Mouse (Mus musculus) stomach, postnatal 0 days (tissue): ENCODE measurements at regions not wholly inside any gene's neighbourhood (a gene's known extent, or its start where the extent isn't known, plus 50 kb on each side); places are given as distances from the start of the nearest gene placed in this dataset.

Experiments
- CTCF ChIP-seq: IDR thresholded peaks from 2 replicates; pipeline ENCODE4 v1.5.1; 2016; ENCODE audit warnings: antibody characterized with exemption, low read depth, mild to moderate bottlenecking, moderate library complexity
- EP300 ChIP-seq: optimal IDR thresholded peaks from 2 replicates; pipeline ENCODE3; 2016; ENCODE audit warnings: antibody characterized with exemption

DNA sequence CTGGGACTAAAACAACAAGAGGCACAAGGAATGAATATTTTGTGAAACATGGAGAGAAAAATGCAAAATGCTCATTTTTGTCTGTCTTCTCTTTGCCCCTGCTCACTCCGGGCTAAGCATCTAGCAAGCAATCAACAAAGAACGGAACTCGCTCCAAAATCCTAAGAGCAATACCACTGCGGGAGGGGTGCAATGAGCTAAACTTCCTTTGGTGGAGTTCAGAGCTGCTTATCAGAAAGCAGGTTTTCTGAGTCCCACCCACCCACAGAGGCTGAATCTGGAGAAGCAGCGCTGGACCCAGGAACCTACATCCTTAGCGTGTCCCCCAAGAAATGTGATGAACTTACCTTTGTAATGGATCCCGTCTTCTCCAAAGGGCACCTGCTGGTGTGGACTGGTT is 76.9 kb upstream of the Cd93 start:
- TF ChIP-seq CTCF (no peak), EP300 (no peak)
